Mouse (Mus musculus) testis, adult 10 weeks (tissue): ENCODE data around the gene Zdhhc24. TPM values are rescaled to one million over a fixed set of nuclear protein-coding genes. Genes with fewer than 3 reads are reported as not detected.

Experiments
- polyA plus RNA-seq: library from polyadenylated mRNA; stranded (reverse); fragments of 350-450 nt; fragmentation: Illumina TruSeq; extraction: RNeasy Lipid Tissue Mini Kit (QIAGEN cat#74804); gene quantifications from one replicate; pipeline ENCODE4 v1.2.3, GENCODE M21; 2014; ENCODE audit warnings: low read depth, low replicate concordance

Zdhhc24 gene
- 6.2 TPM for polyA plus RNA-seq

DNA sequence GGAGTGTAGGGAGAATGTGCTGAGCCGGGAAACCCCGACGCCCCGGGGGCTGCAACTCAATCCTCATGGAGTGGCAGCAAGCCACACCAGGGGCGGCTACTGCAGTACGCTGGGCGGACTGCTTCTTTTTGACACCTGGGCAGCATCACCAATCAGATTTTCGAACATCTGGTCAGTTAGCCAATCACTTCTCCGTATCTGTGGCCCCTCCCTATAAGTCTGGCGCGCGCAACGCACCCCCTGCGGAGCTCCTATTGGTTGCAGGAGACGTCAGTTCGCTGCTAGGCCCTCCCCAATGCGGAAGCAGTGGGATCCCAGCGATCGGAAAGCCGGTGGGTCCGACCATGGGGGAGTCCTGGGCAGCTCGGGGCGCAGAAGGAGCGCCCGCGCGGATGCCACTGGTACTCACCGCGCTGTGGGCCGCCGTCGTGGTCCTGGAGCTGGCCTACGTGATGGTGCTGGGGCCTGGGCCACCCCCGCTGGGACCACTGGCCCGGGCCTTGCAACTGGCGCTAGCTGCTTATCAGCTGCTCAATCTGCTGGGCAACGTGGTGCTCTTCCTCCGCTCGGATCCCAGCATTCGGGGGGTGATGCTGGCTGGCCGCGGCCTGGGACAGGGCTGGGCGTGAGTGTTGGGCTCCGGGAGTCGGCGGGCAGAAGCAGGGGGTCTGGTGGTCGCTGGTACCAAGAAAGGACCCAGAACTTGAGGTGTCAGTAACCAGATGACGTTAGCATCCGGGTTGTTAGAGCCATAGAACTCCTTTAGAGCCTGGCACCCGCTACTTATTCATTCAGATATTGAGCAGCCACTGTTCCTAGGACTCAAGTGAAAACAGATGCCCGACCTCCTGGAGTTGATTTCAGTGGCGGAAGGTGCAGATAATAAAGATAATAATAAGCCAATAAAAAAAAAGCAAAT, at the start of gene Zdhhc24:
Gene Zdhhc24, plus strand, starts transcription at position 264 of the 919 bp plus-strand sequence.

GRCm38 (mm10) chr19:4839149-4839548, 39.3 kb upstream of the Zdhhc24 start, which contains the start of the genes Ccs and Ccdc87:
TSS of gene Ccs (minus strand) at chr19:4839332.
TSS of gene Ccdc87 (plus strand) at chr19:4839366.

GRCm38 (mm10) chr19:4854552-4855469, 23.7 kb upstream of the Zdhhc24 start, which contains the start of gene Ctsf:
TSS of gene Ctsf (plus strand) at chr19:4855130.

DNA sequence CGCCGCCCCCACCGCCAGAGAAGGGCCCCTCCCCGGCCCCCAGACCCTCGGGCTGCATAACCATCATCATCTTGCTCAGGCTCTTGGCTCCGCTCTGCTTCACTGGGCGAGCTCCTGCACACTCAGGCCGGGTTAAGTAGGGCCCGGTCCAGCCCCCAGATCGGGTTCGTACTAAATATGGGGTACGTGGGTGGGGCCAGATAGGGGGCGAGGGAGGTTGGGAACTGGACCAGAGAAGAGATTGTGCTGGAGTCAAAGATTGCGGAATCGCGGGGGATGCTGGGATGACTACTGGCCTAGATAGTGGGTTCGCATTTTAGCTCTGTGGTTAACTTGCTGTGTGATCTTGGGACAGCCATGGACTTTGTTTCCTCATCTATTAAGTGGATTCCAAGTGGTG, 683 bp upstream of the Zdhhc24 start, which contains the start of gene Actn3:
Gene Actn3, minus strand, starts transcription at position 125 of the 400 bp plus-strand sequence.

DNA sequence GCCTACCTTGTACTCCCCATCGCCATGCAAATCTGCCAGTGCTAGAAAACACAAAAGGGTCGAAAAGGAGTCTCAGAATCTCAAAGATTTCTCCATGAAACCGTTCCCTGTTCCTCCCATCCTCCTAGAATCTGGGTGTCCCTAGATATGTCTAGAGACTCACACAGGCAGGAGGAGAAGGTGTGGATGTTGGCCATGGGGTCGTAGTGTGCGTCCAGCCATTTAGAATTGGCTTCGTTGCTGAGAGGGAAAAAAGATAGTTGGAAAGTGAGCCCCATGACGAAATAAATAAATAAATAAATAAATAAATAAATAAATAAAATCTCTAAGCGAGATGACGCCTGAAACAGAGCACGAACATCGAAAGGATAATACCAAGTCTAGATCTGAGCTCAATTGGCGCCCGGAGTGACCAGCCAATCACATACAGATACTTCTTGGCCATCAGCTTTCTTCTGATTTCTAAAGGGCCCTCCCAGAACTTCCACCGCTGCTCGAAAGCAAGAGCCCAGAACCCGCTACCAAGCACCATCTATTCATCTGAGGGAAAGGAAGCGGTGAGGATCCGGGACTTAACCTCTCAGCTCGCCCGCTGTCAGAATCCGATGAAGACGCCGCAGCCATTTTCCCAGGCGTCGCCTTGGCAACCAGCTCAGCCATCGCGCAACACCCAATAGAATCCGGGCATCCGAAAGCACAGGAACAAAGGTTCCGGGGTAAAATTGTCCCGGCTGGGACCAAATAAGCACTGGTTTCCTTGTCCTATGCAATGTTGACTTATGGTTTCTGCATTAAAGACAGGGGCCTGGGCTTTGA, 27.7 kb downstream of the Zdhhc24 start, which contains the start of gene Bbs1:
Gene Bbs1, minus strand, starts transcription at position 650 of the 816 bp plus-strand sequence.

DNA sequence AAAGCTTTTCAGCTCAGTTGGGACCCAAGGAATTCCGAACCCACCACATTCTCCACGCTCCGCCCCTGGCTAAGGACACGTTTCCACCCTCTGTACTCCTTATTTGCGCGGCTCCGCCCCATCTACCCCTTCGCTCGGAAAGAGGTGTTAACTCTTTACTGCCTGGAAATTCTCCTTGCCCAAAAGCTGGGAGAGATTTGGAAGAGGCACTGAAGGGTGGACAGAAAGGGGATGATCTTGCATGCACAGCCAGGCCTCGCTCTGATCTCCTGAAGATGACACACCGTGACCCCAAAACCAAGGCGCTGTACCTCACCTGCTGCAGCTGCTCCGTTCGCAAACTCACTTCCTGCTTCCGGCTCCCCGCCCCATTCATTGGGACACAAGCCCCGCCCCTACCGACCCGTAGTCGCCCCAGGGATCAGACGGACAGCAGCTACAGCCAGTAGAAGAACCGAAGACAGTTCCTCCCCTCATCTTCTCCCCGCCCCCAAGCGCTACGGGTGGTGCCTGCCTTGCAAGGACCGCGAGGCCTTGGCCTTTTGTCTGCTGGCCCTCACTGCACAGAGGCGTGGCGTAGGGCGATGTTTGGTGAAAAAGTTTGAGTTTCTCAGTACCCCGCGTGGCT, 49.5 kb downstream of the Zdhhc24 start, which contains the start of gene Dpp3:
Gene Dpp3, minus strand, starts transcription at position 384 of the 628 bp plus-strand sequence.

Other genes starting within 250 kb of the Zdhhc24 start
- 1.9 TPM for gene Gm960, start 180.0 kb upstream of the Zdhhc24 start, polyA plus RNA-seq
- gene Sptbn2, start 167.5 kb upstream of the Zdhhc24 start, polyA plus RNA-seq = 0.13 TPM
- gene Rbm4b, start 122.2 kb upstream of the Zdhhc24 start, polyA plus RNA-seq = 73.0 TPM
- gene Rbm4, start 84.8 kb upstream of the Zdhhc24 start, polyA plus RNA-seq = 11.1 TPM
- gene Gm21992, start 67.1 kb upstream of the Zdhhc24 start, polyA plus RNA-seq = 4.2 TPM
- gene Rbm14, start 67.0 kb upstream of the Zdhhc24 start, polyA plus RNA-seq = 7.7 TPM
- gene Ccs, start 39.3 kb upstream of the Zdhhc24 start, polyA plus RNA-seq = 1.5 TPM
- gene Ccdc87, start 39.3 kb upstream of the Zdhhc24 start, polyA plus RNA-seq = 31.7 TPM
- 10.1 TPM for gene Ctsf, start 23.5 kb upstream of the Zdhhc24 start, polyA plus RNA-seq
- 0.50 TPM for gene Actn3, start 759 bp upstream of the Zdhhc24 start, polyA plus RNA-seq
- 10.4 TPM for gene Bbs1, start 28.0 kb downstream of the Zdhhc24 start, polyA plus RNA-seq
- gene Dpp3, start 49.6 kb downstream of the Zdhhc24 start, polyA plus RNA-seq = 3.0 TPM
- gene Peli3, start 64.5 kb downstream of the Zdhhc24 start, polyA plus RNA-seq = 0.28 TPM
- gene Mrpl11, start 83.5 kb downstream of the Zdhhc24 start, polyA plus RNA-seq = 36.5 TPM
- 0.14 TPM for gene Npas4, start 111.6 kb downstream of the Zdhhc24 start, polyA plus RNA-seq
- gene Slc29a2, start 145.2 kb downstream of the Zdhhc24 start, polyA plus RNA-seq = not detected
- 1.8 TPM for gene B4gat1, start 160.2 kb downstream of the Zdhhc24 start, polyA plus RNA-seq
- gene AC124502.3, start 160.2 kb downstream of the Zdhhc24 start, polyA plus RNA-seq = 1.3 TPM
- 8.2 TPM for gene Brms1, start 162.7 kb downstream of the Zdhhc24 start, polyA plus RNA-seq
- gene Rin1, start 171.8 kb downstream of the Zdhhc24 start, polyA plus RNA-seq = 1.6 TPM
- 0.10 TPM for gene Cd248, start 189.4 kb downstream of the Zdhhc24 start, polyA plus RNA-seq
- gene Tmem151a, start 206.9 kb downstream of the Zdhhc24 start, polyA plus RNA-seq = 4.4 TPM
- gene Yif1a, start 209.9 kb downstream of the Zdhhc24 start, polyA plus RNA-seq = 24.1 TPM
- gene Cnih2, start 219.9 kb downstream of the Zdhhc24 start, polyA plus RNA-seq = 1.4 TPM
- 4.9 TPM for gene Rab1b, start 228.4 kb downstream of the Zdhhc24 start, polyA plus RNA-seq
- gene Klc2, start 239.9 kb downstream of the Zdhhc24 start, polyA plus RNA-seq = 6.3 TPM